Mouse (Mus musculus): Measurements from ENCODE around the gene 1700123O20Rik.

Gene 1700123O20Rik

GRCm38 (mm10) chr14:54678657-54679304 lies 7.2 kb upstream of the 1700123O20Rik start:
- DNase-seq = no peak

- DNase-seq = no peak
Observed at GRCm38 (mm10) chr14:54682396-54682795, 3.6 kb upstream of the 1700123O20Rik start.

- no peak for DNase-seq
Observed at GRCm38 (mm10) chr14:54685471-54685870, 545 bp upstream of the 1700123O20Rik start.

DNA sequence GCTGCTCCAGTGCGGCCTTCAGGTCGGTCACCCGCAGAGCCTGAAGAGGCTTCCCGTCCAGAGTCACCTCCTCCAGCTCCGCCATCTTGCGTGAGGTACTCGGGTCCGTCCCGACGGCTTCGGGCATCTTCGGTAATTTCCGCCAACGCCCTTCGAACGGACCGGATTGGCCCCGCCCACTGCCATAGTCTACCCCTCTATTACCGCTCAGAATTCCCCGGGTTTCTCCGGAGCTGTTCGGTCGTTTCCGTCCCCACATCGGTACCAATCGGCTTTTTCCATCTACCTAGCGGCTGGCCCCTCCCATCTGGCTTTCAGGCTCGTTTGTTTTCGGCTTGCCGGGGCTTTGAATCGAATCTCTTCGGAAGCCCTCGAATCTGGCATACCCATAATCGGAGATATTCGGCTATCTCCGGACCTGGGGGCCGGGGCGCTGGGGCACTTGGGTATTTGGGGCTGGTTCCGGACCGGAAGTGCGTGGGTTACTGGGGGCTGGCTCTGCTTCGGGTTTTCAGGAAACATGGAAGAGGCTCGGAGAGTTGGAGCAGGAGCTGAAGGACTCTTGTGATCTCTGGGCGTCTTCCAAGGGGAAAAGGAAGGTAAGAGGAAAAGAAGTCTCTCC lies 617 bp downstream of the 1700123O20Rik start, which contains the start of gene Acin1:
Gene Acin1 (minus strand): TSS at position 410 of the 622 bp plus-strand sequence.
- DNase-seq = peak; percentile 100

DNA sequence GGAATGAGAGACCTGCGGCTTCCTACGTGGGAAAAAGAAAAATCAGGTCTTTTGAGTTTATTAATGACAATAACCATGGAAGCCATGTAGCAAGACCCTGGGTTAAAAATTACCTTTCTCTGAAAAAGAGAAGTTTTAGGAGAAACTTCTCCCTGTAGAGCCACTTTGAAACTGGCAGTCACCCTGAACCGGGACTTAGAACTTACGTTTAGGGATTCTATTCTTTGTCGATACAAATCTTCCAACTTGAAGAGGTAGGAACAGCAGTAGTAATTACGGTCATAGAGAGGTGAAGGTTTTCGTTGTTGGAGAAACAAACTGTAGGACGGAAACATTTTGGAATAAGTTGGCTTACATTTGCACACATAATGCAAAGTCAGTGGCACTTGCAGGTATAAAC lies 1.2 kb downstream of the 1700123O20Rik start:
- no peak for DNase-seq

GRCm38 (mm10) chr14:54695042-54695441 lies 9.0 kb downstream of the 1700123O20Rik start:
- no peak for DNase-seq

GRCm38 (mm10) chr14:54696752-54697151 lies 10.7 kb downstream of the 1700123O20Rik start:
- no peak for DNase-seq

DNA sequence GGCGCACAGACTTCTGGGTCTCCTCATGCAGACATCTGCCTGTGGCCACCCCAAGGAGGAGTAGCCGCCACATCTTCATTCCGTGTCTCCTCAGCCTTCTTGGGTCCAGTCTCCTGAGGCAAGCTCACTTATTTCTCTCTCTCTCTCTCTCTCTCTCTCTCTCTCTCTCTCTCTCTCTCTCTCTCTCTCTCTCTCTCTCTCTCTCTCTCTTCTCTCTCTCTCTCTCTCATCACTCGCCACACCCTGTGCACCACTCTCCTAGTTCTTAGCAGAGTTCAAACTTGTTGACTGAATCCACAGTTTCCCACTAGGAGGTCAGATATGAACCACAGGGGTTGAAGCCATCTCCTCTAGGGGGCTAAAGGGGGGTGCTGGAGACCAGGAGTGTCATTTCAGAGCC lies 12.7 kb downstream of the 1700123O20Rik start, which contains the start of gene Gm29776:
Gene Gm29776 (minus strand): TSS at position 101 of the 400 bp plus-strand sequence.
- no peak for DNase-seq

DNA sequence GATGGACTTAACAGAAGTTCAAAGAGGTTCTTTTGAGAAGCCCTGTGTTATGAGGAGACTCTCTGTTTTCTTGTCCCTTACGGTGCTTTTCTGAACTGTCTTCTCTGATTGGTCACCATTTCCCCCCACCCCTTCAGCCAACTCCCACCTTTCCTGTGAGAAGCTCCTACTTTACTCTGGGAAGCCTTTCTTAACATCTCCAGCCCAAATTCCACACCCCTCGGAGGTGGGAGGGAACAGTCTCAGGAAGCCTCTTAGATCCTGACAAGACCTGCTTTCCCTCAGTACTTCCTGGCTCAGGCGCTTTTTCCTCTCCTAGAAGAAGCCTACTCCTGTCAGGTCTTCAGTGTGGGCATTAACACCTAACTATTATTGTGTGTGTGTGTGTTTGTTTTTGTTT lies 13.6 kb downstream of the 1700123O20Rik start:
- DNase-seq = no peak

DNA sequence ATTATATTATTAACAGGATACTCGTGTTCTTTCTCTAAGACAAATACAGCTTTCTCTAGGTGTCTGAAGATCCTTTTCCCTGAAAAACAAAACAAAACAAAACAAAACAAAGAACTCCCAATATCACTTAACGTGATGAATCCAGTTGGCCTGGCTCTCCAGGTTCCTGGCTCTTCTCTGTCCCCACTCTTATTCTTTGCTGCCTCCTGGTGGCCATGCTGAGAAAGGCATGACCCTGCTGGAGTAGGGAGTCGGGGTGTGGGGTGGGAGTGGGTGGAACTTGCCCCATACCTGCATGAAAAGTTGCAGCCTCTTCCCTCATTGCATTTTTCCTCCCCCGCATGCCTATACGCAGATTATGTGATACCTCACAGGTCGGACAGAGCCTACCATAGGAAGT lies 15.3 kb downstream of the 1700123O20Rik start:
- peak; percentile 75 for DNase-seq

- DNase-seq = no peak
Observed at GRCm38 (mm10) chr14:54703207-54703606, 17.2 kb downstream of the 1700123O20Rik start.

- DNase-seq = no peak
Observed at GRCm38 (mm10) chr14:54705844-54706243, 19.8 kb downstream of the 1700123O20Rik start.

- no peak for DNase-seq
Observed at GRCm38 (mm10) chr14:54706589-54707320, 20.7 kb downstream of the 1700123O20Rik start.

DNA sequence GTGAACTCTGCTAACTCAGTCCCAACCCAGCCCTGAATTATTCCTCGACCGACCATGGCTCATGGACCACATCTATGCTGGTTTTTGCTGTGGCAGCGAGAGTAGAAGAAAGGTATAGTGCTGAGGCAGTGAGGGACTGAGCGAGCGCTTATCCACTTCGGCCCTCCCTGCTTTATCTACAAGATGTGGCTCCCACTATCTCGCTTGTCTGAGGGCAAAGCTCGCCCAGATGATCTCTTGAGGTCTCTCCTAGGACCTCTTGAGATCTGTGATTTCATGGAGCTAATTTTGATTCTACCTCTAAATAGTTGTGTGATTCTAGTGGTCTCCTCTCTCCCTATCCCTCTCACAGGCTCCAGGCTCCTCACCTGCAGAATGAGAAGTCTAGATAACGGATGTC lies 23.0 kb downstream of the 1700123O20Rik start:
- no peak for DNase-seq

DNA sequence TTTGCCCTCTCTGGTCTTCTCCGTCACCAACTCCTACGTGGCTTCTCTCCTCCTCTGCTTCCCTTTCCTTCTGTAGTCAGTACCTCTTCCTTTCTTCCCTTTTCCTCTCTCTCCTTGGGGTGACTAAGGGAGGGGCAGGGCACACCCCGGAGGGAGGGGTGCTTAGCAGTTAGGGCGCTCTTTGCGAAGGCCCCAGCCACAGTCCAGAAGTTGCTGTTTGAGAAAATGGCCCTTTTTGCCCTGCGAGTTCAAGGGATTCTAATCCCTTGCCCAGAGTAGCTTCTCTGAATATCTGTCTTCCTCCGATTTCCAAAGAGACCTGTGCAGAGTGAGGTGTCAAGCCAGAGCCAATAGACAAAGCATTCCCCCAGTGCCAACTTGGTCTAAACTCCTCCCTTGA lies 26.1 kb downstream of the 1700123O20Rik start, which contains the start of gene Cebpe:
Gene Cebpe (minus strand): TSS at position 101 of the 400 bp plus-strand sequence.
- no peak for DNase-seq

DNA sequence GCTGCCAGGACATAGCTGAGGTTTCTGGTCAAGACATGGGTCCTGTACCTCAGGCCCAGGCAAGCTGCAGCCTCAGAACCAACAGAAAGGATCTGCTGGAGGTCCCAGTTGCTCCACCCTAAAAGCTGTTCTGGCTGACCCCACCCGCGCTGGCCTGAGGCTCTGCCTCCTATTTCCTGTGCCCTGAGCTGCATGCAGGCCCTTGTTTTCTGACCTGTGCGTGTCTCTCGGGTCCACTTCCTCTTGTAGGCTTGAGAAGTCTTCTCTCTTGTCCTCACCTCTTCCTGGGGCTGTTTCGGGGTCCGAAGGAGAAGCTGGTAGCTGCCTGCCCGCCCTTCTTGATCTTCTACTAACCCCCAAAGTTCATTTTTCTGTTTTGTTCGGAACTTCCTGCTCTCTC lies 26.8 kb downstream of the 1700123O20Rik start:
- DNase-seq = no peak

DNA sequence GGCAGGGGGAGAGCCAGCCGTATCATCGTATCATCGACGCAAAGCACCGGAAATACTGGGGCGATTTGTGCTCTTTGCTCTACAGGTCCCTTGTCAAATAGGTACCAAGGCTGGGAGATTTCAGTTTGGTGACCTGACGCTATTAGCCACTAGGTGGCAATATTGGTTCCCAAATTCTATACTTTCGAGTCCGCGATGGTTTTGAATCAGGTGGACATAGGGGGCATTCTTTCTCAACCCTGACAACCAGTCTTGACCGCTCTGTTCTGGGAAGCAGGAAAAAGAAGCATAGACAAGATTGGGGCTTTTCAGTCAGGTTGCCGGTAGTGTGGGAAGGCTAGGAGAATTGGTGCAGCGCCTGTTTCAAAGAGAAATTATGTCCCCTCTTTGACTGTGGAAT lies 28.1 kb downstream of the 1700123O20Rik start:
- DNase-seq = peak; percentile 50

DNA sequence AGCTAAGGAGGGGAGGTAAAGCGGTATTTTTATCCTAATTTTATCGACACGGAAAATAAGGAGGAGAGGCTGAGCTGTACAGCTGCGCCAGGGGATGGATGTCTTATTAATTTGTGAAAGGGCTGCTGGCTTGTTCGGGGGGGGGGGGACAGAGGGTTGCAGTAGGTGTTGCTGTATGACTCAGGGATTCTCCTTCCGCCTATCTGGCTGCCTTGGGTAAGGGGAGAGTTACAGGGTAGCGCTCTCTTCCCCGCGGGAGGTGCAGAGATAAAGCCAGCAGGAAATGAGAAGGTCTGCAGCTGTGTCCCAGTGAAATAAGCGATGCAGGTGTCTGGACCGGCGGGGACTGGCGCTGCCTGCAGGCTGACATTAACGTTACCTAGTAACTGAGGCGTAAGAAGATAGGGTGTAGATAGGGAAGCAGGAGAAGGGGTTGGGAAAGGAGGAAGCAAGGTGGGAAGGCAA lies 28.6 kb downstream of the 1700123O20Rik start:
- peak; percentile 25 for DNase-seq

- DNase-seq = no peak
Observed at GRCm38 (mm10) chr14:54715402-54715801, 29.4 kb downstream of the 1700123O20Rik start.

DNA sequence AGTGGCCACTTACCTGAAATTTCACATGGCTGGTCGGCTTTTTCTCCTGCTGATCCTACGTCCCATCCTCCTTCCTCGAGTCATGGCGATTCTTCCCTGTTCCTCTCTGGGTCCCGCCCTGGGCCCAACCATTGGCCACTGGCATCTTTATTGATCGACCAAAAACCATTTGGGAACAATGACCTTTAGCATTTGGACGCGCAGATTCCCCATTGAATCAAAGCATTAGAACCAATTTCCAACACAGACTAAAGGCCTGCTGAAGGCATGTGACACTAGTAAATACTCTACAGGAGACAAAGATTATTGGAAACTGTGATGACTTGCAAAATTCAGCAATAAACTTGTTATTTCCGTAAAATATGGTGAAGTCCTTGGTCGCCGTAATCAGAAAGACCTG lies 34.0 kb downstream of the 1700123O20Rik start:
- DNase-seq = no peak

GRCm38 (mm10) chr14:54720654-54721350 lies 34.8 kb downstream of the 1700123O20Rik start:
- DNase-seq = no peak

DNA sequence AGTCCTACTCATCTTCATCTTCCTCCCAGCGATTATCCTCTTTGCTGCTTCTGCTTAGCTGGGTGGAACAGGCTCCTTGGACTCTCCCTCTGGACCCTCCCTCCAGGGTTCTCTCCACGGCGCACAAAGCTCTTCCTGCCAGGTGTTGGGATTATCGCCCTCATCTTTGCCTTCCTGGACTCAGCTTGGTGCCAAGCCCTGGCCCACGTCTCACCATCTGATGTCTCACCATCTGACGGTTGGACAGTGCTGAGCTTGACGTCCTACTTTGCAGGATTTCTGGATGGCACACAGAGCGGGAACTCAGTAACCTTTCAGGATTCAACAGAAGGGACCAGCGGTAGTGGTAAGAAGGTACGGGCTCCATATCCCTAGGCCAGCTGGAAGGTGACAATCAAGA lies 35.7 kb downstream of the 1700123O20Rik start:
- DNase-seq = no peak

DNA sequence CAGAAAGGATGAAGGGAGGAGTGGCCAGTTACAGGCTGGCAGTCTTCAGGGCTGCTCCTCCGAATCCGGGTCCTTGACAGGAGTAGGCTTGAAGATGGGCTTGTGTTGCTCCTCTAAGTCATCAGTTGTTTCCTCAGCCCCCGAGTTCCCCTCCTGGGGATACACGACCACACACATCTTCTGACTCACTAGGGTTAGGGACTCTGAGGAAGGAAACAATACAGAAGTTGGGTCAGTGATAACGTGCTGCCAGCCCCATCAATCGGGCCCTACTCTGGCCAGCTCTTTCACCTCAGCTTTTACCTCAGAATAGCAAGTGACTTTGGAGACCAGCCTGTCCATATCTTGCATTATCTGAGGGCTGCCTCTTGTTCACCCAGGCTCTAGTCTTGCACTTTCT lies 38.0 kb downstream of the 1700123O20Rik start:
- no peak for DNase-seq
